Mouse (Mus musculus) ES-E14 (cell line): ENCODE data around the gene Ldlrap1. TPM values are rescaled to one million over a fixed set of nuclear protein-coding genes. Genes with fewer than 3 reads are reported as not detected.

Experiments used
- DNase-seq: peaks from one replicate; pipeline ENCODE4 v3.0.0-alpha.2; 2013; ENCODE audit warnings: low read depth, low spot score
- H3K27ac ChIP-seq: 2 replicates; pipeline ENCODE4 v1.5.1; 2012; ENCODE audit warnings: low read depth, mild to moderate bottlenecking, low read length, moderate library complexity, mixed read lengths; ENCODE audit not compliant: poor library complexity, insufficient read depth, severe bottlenecking
- H3K36me3 ChIP-seq: 2 replicates; pipeline ENCODE4 v1.6.1; 2012; ENCODE audit warnings: mild to moderate bottlenecking, low read length, moderate library complexity, mixed read lengths; ENCODE audit not compliant: control insufficient read depth, poor library complexity, insufficient read depth, severe bottlenecking
- H3K4me1 ChIP-seq, 2 experiments: fragments of 150-350 bp in 1 of 2; sonication (generic) in 1 of 2; 2 replicates each; pipeline ENCODE4 v1.6.1; 2012; ENCODE audit warnings: low read length in 2 of 2, mild to moderate bottlenecking in 1 of 2, mixed read lengths in 1 of 2; ENCODE audit not compliant: control insufficient read depth in 2 of 2, insufficient read depth in 2 of 2, poor library complexity in 1 of 2
- H3K4me3 ChIP-seq, 2 experiments: fragments of 150-350 bp in 1 of 2; sonication (generic) in 1 of 2; 2 replicates each; pipeline ENCODE4 v1.5.1; 2012; ENCODE audit warnings: low read length in 2 of 2, low read depth in 1 of 2, mild to moderate bottlenecking in 1 of 2, mixed read lengths in 1 of 2; ENCODE audit not compliant: insufficient read depth in 1 of 2, poor library complexity in 1 of 2, severe bottlenecking in 1 of 2
- H3K9ac ChIP-seq: 2 replicates; pipeline ENCODE4 v1.6.1; 2012; ENCODE audit warnings: low read depth, mild to moderate bottlenecking, low read length, mixed read lengths; ENCODE audit not compliant: poor library complexity, insufficient read depth, severe bottlenecking
- H3K9me3 ChIP-seq: fragments of 150-350 bp; sonication (generic); 2 replicates; pipeline ENCODE4 v1.6.1; 2012; ENCODE audit warnings: low read depth, mild to moderate bottlenecking, low read length; ENCODE audit not compliant: control insufficient read depth, insufficient read depth
- CHD2 ChIP-seq: IDR thresholded peaks from 2 replicates; pipeline ENCODE4 v1.6.1; 2014; ENCODE audit warnings: mild to moderate bottlenecking, low read depth, low read length, inconsistent platforms
- HCFC1 ChIP-seq: IDR thresholded peaks from 2 replicates; pipeline ENCODE4 v1.6.1; 2012; ENCODE audit warnings: low read length, inconsistent platforms, borderline replicate concordance; ENCODE audit not compliant: insufficient read depth
- MAFK ChIP-seq: IDR thresholded peaks from 2 replicates; pipeline ENCODE4 v1.6.1; 2014; ENCODE audit warnings: mild to moderate bottlenecking, low read depth, low read length, inconsistent platforms; ENCODE audit not compliant: insufficient read depth
- ZC3H11A ChIP-seq: IDR thresholded peaks from 2 replicates; pipeline ENCODE4 v1.6.1; 2012; ENCODE audit warnings: low read depth, mild to moderate bottlenecking, inconsistent platforms, low read length, borderline replicate concordance
- ZNF384 ChIP-seq: IDR thresholded peaks from 2 replicates; pipeline ENCODE4 v1.6.1; 2012; ENCODE audit warnings: low read depth, low read length, inconsistent platforms
- in situ Hi-C, 2 experiments: fragments of 600-800 bp; cut with MboI; formaldehyde crosslinking; loops; one replicate each; pipeline ENCODE4 v1.15.1; 2025; ENCODE audit warnings: low sequenced_read_pairs in 2 of 2, inconsistent platforms in 1 of 2; ENCODE audit not compliant: unreplicated experiment in 2 of 2
- total RNA-seq: library from RNA; depleted of rRNA; stranded (reverse); fragments of 300-350 nt; gene quantifications from 2 replicates; pipeline ENCODE4 v1.2.3, GENCODE M21; 2012

The Ldlrap1 gene
- total RNA-seq, 1 experiment: 15.0 TPM

DNA sequence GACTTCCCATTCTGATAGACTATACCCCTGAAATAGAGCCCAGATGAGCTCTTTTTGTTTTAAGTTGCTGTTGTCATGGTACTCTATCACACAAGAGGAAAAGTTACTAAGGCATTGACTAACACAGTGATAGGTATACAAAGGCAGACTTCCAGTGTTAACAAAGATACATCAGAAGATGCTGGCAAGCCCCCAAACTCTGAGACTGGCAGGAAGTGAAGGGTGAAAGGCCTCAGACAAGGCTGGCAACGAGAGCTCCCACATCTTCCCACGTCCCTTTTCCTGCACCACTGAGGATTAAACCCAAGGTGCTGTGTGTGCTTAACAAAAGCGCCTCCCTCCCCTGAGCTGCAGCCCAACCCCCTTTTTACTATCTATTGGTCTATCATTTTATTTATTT is 44.6 kb downstream of the Ldlrap1 start:
- in situ Hi-C loops: no loop called here
- no peak overlapping the region for H3K27ac ChIP-seq
- no peaks in the 10 kb centered on the region for H3K36me3 ChIP-seq
- H3K9ac ChIP-seq: no peak overlapping the region
- H3K9me3 ChIP-seq: no peaks in the 10 kb centered on the region
- DNase-seq: no peak
- no peak for TF ChIP-seq CHD2
- TF ChIP-seq ZNF384: no peak
- TF ChIP-seq ZC3H11A: no peak
- TF ChIP-seq MAFK: no peak
- TF ChIP-seq HCFC1: no peak
- no peak overlapping the region for H3K4me3 ChIP-seq
- H3K4me1 ChIP-seq: peaks cover 8 to 16% of the 10 kb centered on the region in 2 experiments; a peak in 3 of 4 replicates

DNA sequence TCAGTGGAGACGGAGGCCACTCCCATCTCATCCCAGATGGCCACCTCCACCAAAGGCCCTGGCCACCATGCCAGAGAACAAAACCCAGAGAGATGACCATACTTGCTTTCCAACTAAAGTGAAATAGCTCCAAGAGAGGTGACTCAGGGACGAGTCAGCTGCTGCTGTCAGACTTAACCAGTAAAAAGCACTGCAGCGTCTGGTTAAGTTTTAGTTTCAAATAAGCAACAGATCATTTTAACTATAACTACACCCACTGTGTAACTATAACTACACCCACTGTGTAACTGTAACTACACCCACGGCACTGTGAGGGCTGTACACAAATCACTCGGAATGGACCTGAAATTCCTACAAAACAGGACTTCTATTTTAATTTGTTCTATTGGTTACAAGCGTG is 46.7 kb downstream of the Ldlrap1 start:
- TF ChIP-seq ZC3H11A (no peak), CHD2 (no peak), ZNF384 (no peak), MAFK (no peak), HCFC1 (no peak)
- Histone ChIP-seq H3K9ac (no peak overlapping the region), H3K27ac (no peak overlapping the region), H3K9me3 (no peaks in the 10 kb centered on the region), H3K4me3 (no peak overlapping the region), H3K36me3 (no peaks in the 10 kb centered on the region), H3K4me1 (peaks cover 8 to 16% of the 10 kb centered on the region in 2 experiments; a peak in 3 of 4 replicates)
- no peak for DNase-seq
- in situ Hi-C loops: no loop called here

DNA sequence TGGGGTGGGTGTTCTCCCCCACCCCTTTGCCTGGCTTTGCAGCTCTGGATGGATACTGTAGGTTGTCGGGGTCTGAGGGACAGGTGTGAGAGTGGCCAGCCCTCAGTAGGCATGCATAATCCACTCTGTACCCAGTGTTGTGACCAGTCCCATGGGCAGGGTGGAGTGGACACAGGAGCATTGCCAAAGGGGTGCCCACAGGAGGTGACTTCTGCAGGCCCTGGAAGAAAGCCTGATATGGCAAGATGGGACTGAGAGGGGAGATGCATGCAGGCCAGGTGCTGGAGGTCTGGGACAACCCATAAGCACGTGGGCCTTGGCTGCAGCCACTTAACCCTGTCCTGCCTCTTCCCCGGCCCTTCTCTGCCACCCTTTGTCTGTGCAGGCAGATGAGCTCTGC is 47.5 kb downstream of the Ldlrap1 start:
- H3K9me3 ChIP-seq: no peaks in the 10 kb centered on the region
- peaks cover 3 to 10% of the 10 kb centered on the region in 2 experiments; a peak in 2 of 4 replicates for H3K4me1 ChIP-seq
- no peaks in the 10 kb centered on the region for H3K36me3 ChIP-seq
- H3K9ac ChIP-seq: no peak overlapping the region
- no peak for DNase-seq
- TF ChIP-seq MAFK: no peak
- no peak for TF ChIP-seq CHD2
- TF ChIP-seq ZNF384: no peak
- no peak for TF ChIP-seq HCFC1
- no peak overlapping the region for H3K4me3 ChIP-seq
- no peak overlapping the region for H3K27ac ChIP-seq
- in situ Hi-C loops: no loop called here

DNA sequence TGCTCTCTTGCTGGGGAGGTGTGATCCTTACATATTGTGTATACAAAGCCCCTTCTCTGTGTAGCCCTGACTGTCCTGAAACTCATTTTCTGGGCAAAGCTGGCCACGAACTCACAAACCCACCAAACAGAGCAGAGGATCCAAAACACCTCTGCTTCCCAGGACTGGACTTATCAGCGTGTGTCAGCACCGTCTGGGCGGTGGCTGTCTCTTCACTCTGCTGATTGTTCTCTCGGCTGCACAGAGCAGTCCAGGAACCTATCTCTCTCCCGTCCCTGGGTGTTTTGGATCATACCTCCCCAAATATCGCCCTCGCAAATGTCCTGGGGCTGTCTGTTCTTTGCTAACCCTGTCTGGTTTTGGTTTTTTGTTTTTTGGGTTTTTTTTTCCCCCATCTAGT is 48.3 kb downstream of the Ldlrap1 start:
- Histone ChIP-seq H3K4me1 (peaks cover 0 to 5% of the 10 kb centered on the region in 2 experiments; a peak in 1 of 4 replicates), H3K36me3 (no peaks in the 10 kb centered on the region), H3K9me3 (no peaks in the 10 kb centered on the region), H3K4me3 (no peak overlapping the region), H3K9ac (no peak overlapping the region), H3K27ac (no peak overlapping the region)
- TF ChIP-seq CHD2 (no peak), HCFC1 (no peak), ZC3H11A (no peak)
- in situ Hi-C loops: no loop called here
- no peak for DNase-seq

DNA sequence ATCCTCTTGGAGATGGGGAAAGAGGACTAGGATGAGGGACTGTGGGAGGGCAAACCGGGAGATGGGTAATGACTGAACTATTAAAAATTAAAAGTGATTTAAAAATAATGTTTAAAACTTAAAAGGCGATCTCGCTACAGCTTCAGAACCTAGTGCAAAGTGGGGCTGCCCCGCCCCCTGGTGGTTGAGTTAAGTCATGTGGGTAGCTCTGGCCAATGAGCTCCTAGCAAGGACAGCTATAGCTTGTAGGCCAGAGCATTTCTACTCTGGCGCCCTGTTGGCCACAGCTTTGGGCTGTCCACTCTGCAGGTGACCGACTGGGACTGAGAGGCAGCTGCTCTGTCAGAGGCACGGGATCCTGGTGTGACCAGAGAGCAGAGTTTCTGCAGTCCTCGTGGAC is 53.9 kb downstream of the Ldlrap1 start:
- in situ Hi-C loops: no loop called here
- Histone ChIP-seq H3K36me3 (no peaks in the 10 kb centered on the region), H3K4me3 (no peak overlapping the region), H3K9me3 (no peaks in the 10 kb centered on the region), H3K27ac (no peak overlapping the region), H3K4me1 (0 out of 4 replicates have a peak, but pooled peaks cover 0 to 5% of the 10 kb centered on the region in 2 experiments), H3K9ac (no peak overlapping the region)
- TF ChIP-seq MAFK: no peak
- no peak for TF ChIP-seq ZNF384
- no peak for TF ChIP-seq ZC3H11A
- no peak for TF ChIP-seq HCFC1
- no peak for TF ChIP-seq CHD2
- no peak for DNase-seq
